Mouse (Mus musculus) heart, postnatal 0 days (tissue): ENCODE data around the gene Vwa8.
"Not testable (repeated sequence)": the region's sequence is repeated elsewhere in the genome, so short reads cannot be mapped to it uniquely, and the experiment has no call there.

Source experiments
- CTCF ChIP-seq: IDR thresholded peaks from 2 replicates; pipeline ENCODE4 v1.5.1; 2016; ENCODE audit warnings: antibody characterized with exemption, control low read depth, low read depth
- EP300 ChIP-seq: IDR thresholded peaks from 2 replicates; pipeline ENCODE4 v1.6.1; 2016; ENCODE audit warnings: antibody characterized with exemption, low read depth

DNA sequence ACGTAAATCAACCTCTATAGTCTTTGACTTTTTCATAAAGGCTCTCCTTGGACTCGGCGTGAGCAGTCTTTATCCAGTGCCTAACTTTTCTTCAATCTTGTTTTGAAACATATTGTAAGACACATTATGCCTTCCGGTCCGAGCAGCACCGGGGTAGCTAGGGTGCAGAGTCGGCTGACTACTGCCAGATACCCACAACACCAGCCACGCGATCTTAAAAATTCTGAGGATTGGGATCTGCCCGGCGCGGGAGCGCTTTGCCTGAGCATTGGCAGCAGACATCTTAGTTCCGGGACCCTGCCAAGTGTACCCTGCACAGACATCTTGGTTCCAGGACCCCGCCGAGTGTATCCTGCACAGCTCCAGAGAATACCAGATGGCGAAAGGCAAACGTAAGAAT lies 38.6 kb downstream of the Vwa8 start:
- TF ChIP-seq CTCF, EP300: not testable (repeated sequence)
